Mouse (Mus musculus): ENCODE data around the gene Dnah1. TPM values are rescaled to one million over a fixed set of nuclear protein-coding genes. Genes with fewer than 3 reads are reported as not detected.

Gene Dnah1
- polyA plus RNA-seq, 1 experiment from 2014 or later, result 0.93 TPM

- H3K4me3 ChIP-seq (ENCODE audit: control insufficient read depth in 1 of 2, insufficient read depth in 1 of 2, low read depth in 1 of 2, low read length in 2 of 2), result peak overlapping the region in 1 of 2 experiments; percentile 5; a peak in 1 of 4 replicates
- peak overlapping the region; percentile 44; the same call in 1 of the 2 replicates for H3K9ac ChIP-seq (ENCODE audit: low read length)
- 30% methylated on average over 8 of the region's 8 CpGs for WGBS
- no peak; the same call in 1 of the 2 replicates for ATAC-seq (ENCODE audit: insufficient number of reproducible peaks, insufficient read depth, low FRiP score, low read depth)
- no peaks in the 10 kb centered on the region for H3K27me3 ChIP-seq (ENCODE audit: control insufficient read depth, insufficient read depth, low read length)
- H3K9me3 ChIP-seq (ENCODE audit: control insufficient read depth, low read length), result no peaks in the 10 kb centered on the region
- H3K36me3 ChIP-seq (ENCODE audit: control insufficient read depth, insufficient read depth, low read length), result peaks cover 46% of the 10 kb centered on the region
- H3K27ac ChIP-seq (replicated peaks in 1 of 2; ENCODE audit: control insufficient read depth in 1 of 2, insufficient read depth in 1 of 2, low read depth in 2 of 2, low read length in 2 of 2), result peak overlapping the region; percentile 77 to 79
- peak overlapping the region; percentile 48 for H3K4me2 ChIP-seq (ENCODE audit: low read length)
- H3K4me1 ChIP-seq (ENCODE audit: control insufficient read depth in 2 of 2, insufficient read depth in 2 of 2, low read length in 2 of 2), result peaks cover 2 to 18% of the 10 kb centered on the region in 2 experiments
These were observed 19.5 kb upstream of the Dnah1 start for GRCm38 (mm10) chr14:31343241-31343640.

DNA sequence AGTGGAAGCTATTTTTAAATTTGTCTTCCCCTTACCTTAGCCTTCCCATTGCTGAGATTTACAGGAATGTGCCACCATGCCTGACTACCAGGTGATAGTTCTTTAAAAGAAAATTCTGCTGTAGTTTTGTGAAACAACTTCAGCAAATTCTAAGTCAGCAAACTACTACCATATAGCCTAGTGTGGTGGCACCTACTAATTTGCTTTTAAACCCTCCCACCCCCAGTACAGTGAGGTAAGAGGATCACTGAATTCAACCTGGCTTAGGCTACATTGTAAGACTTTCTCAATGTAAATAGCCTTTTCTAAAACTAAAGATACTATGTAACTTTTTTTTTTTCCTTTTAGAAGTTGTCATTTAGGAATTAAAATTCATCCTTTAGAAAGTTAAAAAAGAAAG, 14.3 kb upstream of the Dnah1 start:
- Histone ChIP-seq H3K4me2 (ENCODE audit: low read length) (peak overlapping the region; percentile 85), H3K9ac (ENCODE audit: low read length) (peak overlapping the region; percentile 90), H3K27ac (replicated peaks in 1 of 2; ENCODE audit: control insufficient read depth in 1 of 2, insufficient read depth in 1 of 2, low read depth in 2 of 2, low read length in 2 of 2) (no peak overlapping the region), H3K36me3 (ENCODE audit: control insufficient read depth, insufficient read depth, low read length) (peaks cover 10% of the 10 kb centered on the region), H3K27me3 (ENCODE audit: control insufficient read depth, insufficient read depth, low read length) (no peaks in the 10 kb centered on the region), H3K4me3 (ENCODE audit: control insufficient read depth in 1 of 2, insufficient read depth in 1 of 2, low read depth in 1 of 2, low read length in 2 of 2) (peak overlapping the region; percentile 32 to 79), H3K9me3 (ENCODE audit: control insufficient read depth, low read length) (no peaks in the 10 kb centered on the region), H3K4me1 (ENCODE audit: control insufficient read depth in 2 of 2, insufficient read depth in 2 of 2, low read length in 2 of 2) (peaks cover 3 to 16% of the 10 kb centered on the region in 2 experiments)
- no peak for ATAC-seq (ENCODE audit: insufficient number of reproducible peaks, insufficient read depth, low FRiP score, low read depth)

DNA sequence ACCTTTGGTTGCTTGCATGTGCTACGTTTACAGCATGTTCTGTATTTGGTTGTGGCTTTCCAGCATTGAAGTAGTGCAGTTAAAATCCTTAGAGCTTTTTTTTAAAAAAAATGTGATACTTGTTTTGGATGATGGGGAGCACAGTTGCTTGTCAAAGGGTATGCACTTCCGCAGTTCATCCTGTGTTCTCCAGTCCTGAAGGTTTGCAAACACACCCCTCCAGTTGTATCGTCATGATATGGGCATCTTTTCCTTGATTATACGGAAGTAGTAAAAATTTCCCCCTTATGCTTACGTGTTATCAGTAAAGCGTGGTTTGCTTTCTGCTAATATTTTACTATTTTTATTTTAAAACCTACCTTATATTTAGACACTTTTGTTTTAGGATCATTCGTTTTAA, 13.7 kb upstream of the Dnah1 start:
- Histone ChIP-seq H3K9me3 (ENCODE audit: control insufficient read depth, low read length) (no peaks in the 10 kb centered on the region), H3K4me3 (ENCODE audit: control insufficient read depth in 1 of 2, insufficient read depth in 1 of 2, low read depth in 1 of 2, low read length in 2 of 2) (peak overlapping the region; percentile 79; a peak in 3 of 4 replicates), H3K27ac (replicated peaks in 1 of 2; ENCODE audit: control insufficient read depth in 1 of 2, insufficient read depth in 1 of 2, low read depth in 2 of 2, low read length in 2 of 2) (peak overlapping the region in 1 of 2 experiments; percentile 97; a peak in 2 of 4 replicates), H3K4me1 (ENCODE audit: control insufficient read depth in 2 of 2, insufficient read depth in 2 of 2, low read length in 2 of 2) (peaks cover 3 to 14% of the 10 kb centered on the region in 2 experiments), H3K27me3 (ENCODE audit: control insufficient read depth, insufficient read depth, low read length) (no peaks in the 10 kb centered on the region), H3K9ac (ENCODE audit: low read length) (peak overlapping the region; percentile 90), H3K36me3 (ENCODE audit: control insufficient read depth, insufficient read depth, low read length) (peaks cover 10% of the 10 kb centered on the region), H3K4me2 (ENCODE audit: low read length) (peak overlapping the region; percentile 85)
- 25% methylated on average over 7 of the region's 7 CpGs for WGBS
- no peak for ATAC-seq (ENCODE audit: insufficient number of reproducible peaks, insufficient read depth, low FRiP score, low read depth)

DNA sequence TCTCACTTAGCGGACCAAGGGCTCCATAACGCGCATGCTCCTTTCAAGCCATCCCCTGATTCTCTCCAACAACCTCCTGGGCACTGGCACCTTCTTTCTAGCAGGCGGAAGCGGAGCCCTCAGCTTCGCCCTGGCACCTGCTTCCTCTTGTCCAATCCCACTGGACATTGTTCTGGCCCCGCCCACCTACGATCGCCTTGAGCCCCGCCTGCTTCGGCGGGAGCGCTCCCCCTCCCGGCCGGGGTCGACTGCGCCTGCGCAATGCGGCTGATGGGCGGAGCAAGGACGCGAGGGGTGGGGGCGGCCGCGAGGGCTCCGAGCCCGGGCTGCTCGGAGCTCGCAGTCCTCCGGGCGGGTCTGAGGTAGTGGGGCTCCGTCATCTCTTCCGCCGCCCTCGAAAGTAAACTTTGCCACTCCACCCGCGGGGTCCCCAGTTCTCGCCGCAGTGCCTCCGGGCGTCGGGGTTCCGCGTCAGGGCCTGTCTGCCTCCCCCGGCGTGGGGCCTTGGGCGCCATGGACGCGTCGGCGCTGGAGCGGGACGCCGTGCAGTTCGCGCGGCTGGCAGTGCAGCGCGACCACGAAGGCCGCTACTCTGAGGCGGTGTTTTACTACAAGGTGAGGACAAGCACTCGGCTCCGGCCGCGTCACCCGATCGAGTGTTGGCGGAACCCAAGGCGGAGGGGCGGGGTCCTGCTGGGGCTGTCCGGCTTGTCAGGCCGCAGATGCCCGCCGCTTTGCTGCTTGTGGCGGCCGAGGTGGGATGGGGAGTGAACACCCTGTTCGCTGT, 12.9 kb upstream of the Dnah1 start, which contains the start of gene Capn7:
Gene Capn7 (plus strand): TSS at position 270 of the 787 bp plus-strand sequence.
- Histone ChIP-seq H3K27me3 (ENCODE audit: control insufficient read depth, insufficient read depth, low read length) (no peaks in the 10 kb centered on the region), H3K9me3 (ENCODE audit: control insufficient read depth, low read length) (no peaks in the 10 kb centered on the region), H3K27ac (replicated peaks in 1 of 2; ENCODE audit: control insufficient read depth in 1 of 2, insufficient read depth in 1 of 2, low read depth in 2 of 2, low read length in 2 of 2) (peak within 1 kb of the TSS; percentile 95 to 97), H3K4me1 (ENCODE audit: control insufficient read depth in 2 of 2, insufficient read depth in 2 of 2, low read length in 2 of 2) (peaks cover 3 to 14% of the 10 kb centered on the region in 2 experiments), H3K4me2 (ENCODE audit: low read length) (peak within 1 kb of the TSS; percentile 85), H3K36me3 (ENCODE audit: control insufficient read depth, insufficient read depth, low read length) (peaks cover 10% of the 10 kb centered on the region), H3K4me3 (ENCODE audit: control insufficient read depth in 1 of 2, insufficient read depth in 1 of 2, low read depth in 1 of 2, low read length in 2 of 2) (peak within 1 kb of the TSS; percentile 79), H3K9ac (ENCODE audit: low read length) (peak within 1 kb of the TSS; percentile 90)
- WGBS, result under 1% methylated on average over 78 of the region's 78 CpGs
- peak; percentile 97 for ATAC-seq (ENCODE audit: insufficient number of reproducible peaks, insufficient read depth, low FRiP score, low read depth)

DNA sequence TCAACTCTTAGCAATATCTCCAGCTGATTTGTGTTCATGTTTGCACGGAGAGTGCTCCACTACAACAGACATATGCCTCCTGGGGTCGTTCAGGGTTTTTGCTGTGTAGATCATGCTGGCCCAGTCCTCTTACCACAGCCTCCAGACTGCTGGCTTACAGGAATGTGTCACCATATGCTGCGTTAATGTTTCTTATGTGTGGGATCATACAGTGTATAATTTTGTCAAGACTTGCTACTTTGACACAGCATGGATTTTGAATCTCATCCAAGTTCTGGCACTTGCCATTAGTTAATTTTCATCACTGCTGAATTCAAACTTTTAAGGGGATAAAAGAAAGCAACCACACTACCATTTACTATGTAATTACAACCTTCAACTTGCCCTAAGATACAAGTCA, 12.1 kb upstream of the Dnah1 start:
- no peaks in the 10 kb centered on the region for H3K27me3 ChIP-seq (ENCODE audit: control insufficient read depth, insufficient read depth, low read length)
- peak overlapping the region; percentile 65 for H3K9ac ChIP-seq (ENCODE audit: low read length)
- H3K9me3 ChIP-seq (ENCODE audit: control insufficient read depth, low read length), result no peaks in the 10 kb centered on the region
- H3K4me1 ChIP-seq (ENCODE audit: control insufficient read depth in 2 of 2, insufficient read depth in 2 of 2, low read length in 2 of 2), result peaks cover 3 to 14% of the 10 kb centered on the region in 2 experiments
- peak overlapping the region in 1 of 2 experiments; percentile 79; a peak in 2 of 4 replicates for H3K4me3 ChIP-seq (ENCODE audit: control insufficient read depth in 1 of 2, insufficient read depth in 1 of 2, low read depth in 1 of 2, low read length in 2 of 2)
- peak overlapping the region in 1 of 2 experiments; percentile 73; a peak in 2 of 4 replicates for H3K27ac ChIP-seq (replicated peaks in 1 of 2; ENCODE audit: control insufficient read depth in 1 of 2, insufficient read depth in 1 of 2, low read depth in 2 of 2, low read length in 2 of 2)
- peaks cover 9% of the 10 kb centered on the region for H3K36me3 ChIP-seq (ENCODE audit: control insufficient read depth, insufficient read depth, low read length)
- H3K4me2 ChIP-seq (ENCODE audit: low read length), result peak overlapping the region; percentile 85
- ATAC-seq (ENCODE audit: insufficient number of reproducible peaks, insufficient read depth, low FRiP score, low read depth), result no peak
- WGBS, result 39% methylated on average over 3 of the region's 3 CpGs

- Histone ChIP-seq H3K36me3 (ENCODE audit: control insufficient read depth, insufficient read depth, low read length) (no peaks in the 10 kb centered on the region), H3K4me3 (ENCODE audit: control insufficient read depth in 1 of 2, insufficient read depth in 1 of 2, low read depth in 1 of 2, low read length in 2 of 2) (no peak overlapping the region), H3K4me2 (ENCODE audit: low read length) (no peak overlapping the region), H3K27ac (replicated peaks in 1 of 2; ENCODE audit: control insufficient read depth in 1 of 2, insufficient read depth in 1 of 2, low read depth in 2 of 2, low read length in 2 of 2) (no peak overlapping the region), H3K9me3 (ENCODE audit: control insufficient read depth, low read length) (no peaks in the 10 kb centered on the region), H3K4me1 (ENCODE audit: control insufficient read depth in 2 of 2, insufficient read depth in 2 of 2, low read length in 2 of 2) (peaks cover 0 to 3% of the 10 kb centered on the region in 2 experiments; a peak in 2 of 4 replicates), H3K27me3 (ENCODE audit: control insufficient read depth, insufficient read depth, low read length) (no peaks in the 10 kb centered on the region), H3K9ac (ENCODE audit: low read length) (no peak overlapping the region)
- 65% methylated on average over 4 of the region's 4 CpGs for WGBS
- no peak for ATAC-seq (ENCODE audit: insufficient number of reproducible peaks, insufficient read depth, low FRiP score, low read depth)
These were observed 7.3 kb upstream of the Dnah1 start for GRCm38 (mm10) chr14:31330957-31331356.

- H3K36me3 ChIP-seq (ENCODE audit: control insufficient read depth, insufficient read depth, low read length), result no peaks in the 10 kb centered on the region
- H3K4me1 ChIP-seq (ENCODE audit: control insufficient read depth in 2 of 2, insufficient read depth in 2 of 2, low read length in 2 of 2), result no peaks in the 10 kb centered on the region
- no peak overlapping the region for H3K4me3 ChIP-seq (ENCODE audit: control insufficient read depth in 1 of 2, insufficient read depth in 1 of 2, low read depth in 1 of 2, low read length in 2 of 2)
- no peak overlapping the region for H3K4me2 ChIP-seq (ENCODE audit: low read length)
- H3K9me3 ChIP-seq (ENCODE audit: control insufficient read depth, low read length), result no peaks in the 10 kb centered on the region
- WGBS, result 36% methylated on average over 2 of the region's 2 CpGs
- ATAC-seq (ENCODE audit: insufficient number of reproducible peaks, insufficient read depth, low FRiP score, low read depth), result no peak
- H3K9ac ChIP-seq (ENCODE audit: low read length), result no peak overlapping the region
- no peak overlapping the region for H3K27ac ChIP-seq (replicated peaks in 1 of 2; ENCODE audit: control insufficient read depth in 1 of 2, insufficient read depth in 1 of 2, low read depth in 2 of 2, low read length in 2 of 2)
- no peaks in the 10 kb centered on the region for H3K27me3 ChIP-seq (ENCODE audit: control insufficient read depth, insufficient read depth, low read length)
These were observed 6.0 kb upstream of the Dnah1 start for GRCm38 (mm10) chr14:31329741-31330140.

All from heart, embryonic 14.5 days (tissue).